Mouse (Mus musculus) testis, adult 2 months (tissue): ENCODE results near the gene Hk1. TPM values are rescaled to one million over a fixed set of nuclear protein-coding genes. Genes with fewer than 3 reads are reported as not detected.

Source experiments
- H3K27ac ChIP-seq: fragments of 200-500 bp; 2 replicates; pipeline ENCODE4 v1.5.1; 2012; ENCODE audit warnings: low read depth, low read length; ENCODE audit not compliant: control insufficient read depth, insufficient read depth
- H3K27me3 ChIP-seq: fragments of 200-500 bp; 2 replicates; pipeline ENCODE4 v1.6.1; 2012; ENCODE audit warnings: mild to moderate bottlenecking, low read length, moderate library complexity; ENCODE audit not compliant: control insufficient read depth, insufficient read depth
- H3K36me3 ChIP-seq: fragments of 200-500 bp; 2 replicates; pipeline ENCODE4 v1.6.1; 2012; ENCODE audit warnings: mild to moderate bottlenecking, low read length; ENCODE audit not compliant: control insufficient read depth, insufficient read depth
- H3K4me1 ChIP-seq: fragments of 200-500 bp; 2 replicates; pipeline ENCODE4 v1.6.1; 2012; ENCODE audit warnings: low read length; ENCODE audit not compliant: control insufficient read depth, insufficient read depth
- H3K4me3 ChIP-seq: fragments of 200-500 bp; 2 replicates; pipeline ENCODE4 v1.5.1; 2012; ENCODE audit warnings: low read depth, mild to moderate bottlenecking, low read length, moderate library complexity, mixed read lengths; ENCODE audit not compliant: control insufficient read depth
- CTCF ChIP-seq: fragments of 200-500 bp; IDR thresholded peaks from 2 replicates; pipeline ENCODE4 v1.5.1; 2012; ENCODE audit warnings: low read depth, mild to moderate bottlenecking, inconsistent platforms, low read length, moderate library complexity; ENCODE audit not compliant: control insufficient read depth, insufficient read depth, insufficient replicate concordance
- POLR2A ChIP-seq: fragments of 200-500 bp; IDR thresholded peaks from 2 replicates; pipeline ENCODE4 v1.6.1; 2012; ENCODE audit warnings: low read depth, mild to moderate bottlenecking, inconsistent platforms, low read length, moderate library complexity; ENCODE audit not compliant: control insufficient read depth
- polyA plus RNA-seq: library from polyadenylated mRNA; depleted of rRNA; stranded (reverse); fragments of >200 nt; gene quantifications from 2 replicates; pipeline ENCODE4 v1.2.3, GENCODE M21; 2012

Gene Hk1
- polyA plus RNA-seq, 1 experiment, result 878 TPM

DNA sequence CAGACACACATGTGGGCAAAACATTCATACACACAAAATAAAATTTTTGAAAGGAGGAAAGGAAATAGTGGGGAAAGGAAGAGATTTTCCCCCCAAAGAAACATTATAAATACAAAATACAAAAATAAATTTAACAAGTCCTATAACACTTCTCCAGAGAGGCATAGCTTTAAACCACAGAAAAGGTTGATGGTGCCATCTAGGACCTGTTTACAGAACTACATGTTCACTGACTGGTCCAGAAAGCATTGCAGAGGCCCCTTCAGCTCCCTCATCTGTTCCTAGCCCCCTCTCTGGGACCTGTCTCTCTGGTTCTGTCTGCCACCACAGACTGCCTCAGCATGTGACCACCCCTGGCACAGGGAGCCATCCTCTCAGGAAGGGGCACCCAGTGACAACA is 1.2 kb upstream of the Hk1 start:
- H3K36me3 ChIP-seq, result no peaks in the 10 kb centered on the region
- no peaks in the 10 kb centered on the region for H3K27me3 ChIP-seq
- no peak overlapping the region for H3K27ac ChIP-seq
- TF ChIP-seq POLR2A (no peak), CTCF (no peak)
- no peaks in the 10 kb centered on the region for H3K4me1 ChIP-seq
- H3K4me3 ChIP-seq, result peak overlapping the region; percentile 52

DNA sequence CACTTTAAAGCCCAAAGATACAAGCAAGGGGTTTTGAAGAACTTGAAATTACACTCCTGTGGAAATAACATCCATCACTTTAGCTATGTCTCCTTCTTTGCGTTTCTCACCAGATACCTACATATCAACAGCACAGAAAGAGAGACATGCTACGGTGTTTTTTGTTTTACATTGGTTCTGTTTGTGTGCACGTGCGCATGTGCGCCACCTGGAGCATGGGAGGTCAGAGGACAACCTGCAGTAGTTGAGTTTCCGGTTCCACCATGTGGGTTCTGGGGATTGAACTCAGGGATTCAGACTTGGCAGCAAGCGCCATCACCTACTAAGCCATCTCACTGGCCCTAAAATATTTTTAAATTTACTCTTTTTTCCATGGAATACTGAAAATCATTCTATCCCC is 20.9 kb downstream of the Hk1 start:
- Histone ChIP-seq H3K4me1 (peaks cover 8% of the 10 kb centered on the region), H3K4me3 (no peak overlapping the region), H3K27me3 (no peaks in the 10 kb centered on the region), H3K36me3 (no peaks in the 10 kb centered on the region), H3K27ac (no peak overlapping the region)
- no peak for TF ChIP-seq POLR2A
- TF ChIP-seq CTCF, result no peak

DNA sequence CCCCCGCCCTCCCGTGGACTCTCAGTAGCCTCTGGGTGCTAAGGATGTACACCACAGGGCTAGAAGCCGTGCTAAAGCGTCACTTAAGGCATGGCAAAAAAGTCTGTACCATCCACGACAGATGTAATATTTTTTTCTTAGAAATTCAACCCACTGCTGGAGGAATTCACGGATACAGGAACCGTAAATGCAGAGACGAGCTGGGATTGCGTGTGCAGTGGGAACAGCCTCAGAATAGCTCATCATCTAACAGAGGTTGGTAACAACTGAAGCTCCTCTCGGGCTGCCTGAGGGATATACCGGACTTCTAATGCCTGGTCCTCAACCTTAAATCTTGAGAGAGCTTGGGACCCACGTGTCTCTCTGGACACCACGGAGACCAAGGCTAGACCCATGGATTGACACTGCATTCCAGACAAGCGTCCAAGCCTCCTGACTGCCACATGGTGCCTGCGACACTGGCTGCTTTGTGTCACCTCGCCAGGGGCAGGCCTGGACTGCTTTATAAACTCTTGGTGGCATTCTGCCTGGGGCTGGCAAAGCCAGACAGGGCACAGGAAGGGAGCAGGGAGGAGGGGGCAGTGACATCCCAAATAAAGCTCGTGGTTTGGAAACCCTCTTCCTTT is 23.5 kb downstream of the Hk1 start:
- Histone ChIP-seq H3K27me3 (no peaks in the 10 kb centered on the region), H3K27ac (no peak overlapping the region), H3K4me3 (no peak overlapping the region), H3K4me1 (no peaks in the 10 kb centered on the region), H3K36me3 (no peaks in the 10 kb centered on the region)
- no peak for TF ChIP-seq POLR2A
- no peak for TF ChIP-seq CTCF

- peaks cover 8% of the 10 kb centered on the region for H3K4me1 ChIP-seq
- H3K27ac ChIP-seq, result no peak overlapping the region
- no peaks in the 10 kb centered on the region for H3K36me3 ChIP-seq
- no peak overlapping the region for H3K4me3 ChIP-seq
- TF ChIP-seq POLR2A, result no peak
- no peak for TF ChIP-seq CTCF
- no peaks in the 10 kb centered on the region for H3K27me3 ChIP-seq
Measured at GRCm38 (mm10) chr10:62345147-62345546, 34.6 kb downstream of the Hk1 start.

DNA sequence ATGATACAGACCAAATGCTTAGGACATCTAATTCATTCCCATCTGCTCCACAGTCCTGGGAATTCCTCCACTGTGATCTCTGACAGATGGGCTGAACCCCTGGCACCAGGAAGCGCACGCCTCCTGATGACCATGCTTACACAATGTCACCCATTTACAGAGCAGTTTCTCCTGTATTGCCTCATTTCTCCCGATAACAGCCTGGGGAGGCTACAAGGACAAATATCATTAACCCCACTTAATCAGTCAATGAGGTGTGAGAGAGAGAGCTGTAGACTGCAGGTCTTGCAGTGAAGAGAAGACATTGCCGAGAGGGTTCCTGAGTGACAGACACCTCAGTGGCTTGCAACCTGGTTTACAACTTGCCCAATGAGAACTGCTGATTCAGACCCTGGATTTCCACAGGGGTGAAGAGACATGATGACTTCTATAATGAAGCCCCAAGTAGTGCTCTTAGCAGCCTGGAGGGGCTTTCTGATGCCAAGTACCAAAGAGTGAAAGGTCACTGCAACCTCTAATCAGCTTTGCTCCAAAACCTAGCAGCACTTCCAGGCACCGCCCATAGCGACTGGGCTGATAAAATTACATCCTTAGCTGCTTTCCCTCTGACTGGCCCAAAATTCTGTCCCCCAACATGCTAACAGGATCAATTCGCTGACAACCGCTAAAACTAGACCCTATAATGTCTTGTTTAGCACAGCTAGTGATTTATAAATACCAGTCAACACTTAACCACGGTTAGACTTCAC is 35.5 kb downstream of the Hk1 start:
- no peaks in the 10 kb centered on the region for H3K36me3 ChIP-seq
- TF ChIP-seq POLR2A (no peak), CTCF (no peak)
- H3K4me1 ChIP-seq, result peaks cover 14% of the 10 kb centered on the region
- no peak overlapping the region for H3K4me3 ChIP-seq
- H3K27ac ChIP-seq, result no peak overlapping the region
- H3K27me3 ChIP-seq, result no peaks in the 10 kb centered on the region

- Histone ChIP-seq H3K27ac (no peak overlapping the region), H3K4me3 (no peak overlapping the region), H3K27me3 (no peaks in the 10 kb centered on the region), H3K4me1 (peaks cover 14% of the 10 kb centered on the region), H3K36me3 (no peaks in the 10 kb centered on the region)
- TF ChIP-seq POLR2A (no peak), CTCF (no peak)
Measured at GRCm38 (mm10) chr10:62342512-62342911, 37.2 kb downstream of the Hk1 start.

DNA sequence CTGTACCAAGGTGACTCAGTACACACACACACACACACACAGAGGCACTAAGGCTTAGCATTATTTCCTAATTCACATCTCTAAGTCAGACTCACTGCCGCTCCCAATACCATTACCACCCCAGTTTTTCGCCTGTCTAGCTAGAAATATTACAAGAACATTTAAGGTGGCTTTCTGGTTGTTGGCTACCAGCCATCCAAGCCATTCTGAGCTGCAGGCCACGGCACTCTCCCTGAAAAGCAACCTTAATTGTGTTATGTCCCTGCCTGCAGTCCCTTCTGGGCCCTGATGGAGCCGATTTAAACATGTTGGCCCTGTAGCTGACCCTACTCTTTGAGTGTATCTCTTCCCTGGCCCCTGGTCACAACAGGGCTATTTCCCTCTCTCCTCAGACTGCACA is 37.8 kb downstream of the Hk1 start:
- Histone ChIP-seq H3K27me3 (no peaks in the 10 kb centered on the region), H3K4me3 (no peak overlapping the region), H3K27ac (no peak overlapping the region), H3K4me1 (peaks cover 14% of the 10 kb centered on the region), H3K36me3 (no peaks in the 10 kb centered on the region)
- no peak for TF ChIP-seq CTCF
- TF ChIP-seq POLR2A, result no peak

GRCm38 (mm10) chr10:62340991-62341390 is 38.7 kb downstream of the Hk1 start:
- Histone ChIP-seq H3K4me3 (peak overlapping the region; percentile 96), H3K36me3 (no peaks in the 10 kb centered on the region), H3K4me1 (peaks cover 14% of the 10 kb centered on the region), H3K27me3 (no peaks in the 10 kb centered on the region), H3K27ac (no peak overlapping the region)
- no peak for TF ChIP-seq POLR2A
